Mouse (Mus musculus) midbrain, embryonic 16.5 days (tissue): Measurements from ENCODE around the gene 4932438H23Rik. TPM values are rescaled to one million over a fixed set of nuclear protein-coding genes. Genes with fewer than 3 reads are reported as not detected.

Source experiments
- ATAC-seq: fragments of 200-750 bp; cut with Nextera tagmentation; 2 replicates; pipeline ENCODE4 v1.8.0; 2017; ENCODE audit warnings: moderate TSS enrichment
- H3K27ac ChIP-seq: fragments of 300-500 bp; sonication (generic); 2 replicates; pipeline ENCODE4 v1.5.1; 2014; ENCODE audit warnings: mild to moderate bottlenecking, low read length, mixed read lengths
- H3K27me3 ChIP-seq: fragments of 300-500 bp; sonication (generic); 2 replicates; pipeline ENCODE4 v1.6.1; 2014; ENCODE audit warnings: low read depth, low read length, mixed read lengths; ENCODE audit not compliant: control insufficient read depth, insufficient read depth
- H3K36me3 ChIP-seq: fragments of 300-500 bp; sonication (generic); 2 replicates; pipeline ENCODE4 v1.6.1; 2014; ENCODE audit warnings: mild to moderate bottlenecking, low read length, moderate library complexity, mixed read lengths; ENCODE audit not compliant: control insufficient read depth, insufficient read depth
- H3K4me1 ChIP-seq: fragments of 300-500 bp; sonication (generic); 2 replicates; pipeline ENCODE4 v1.6.1; 2014; ENCODE audit warnings: mild to moderate bottlenecking, low read length, mixed read lengths; ENCODE audit not compliant: control insufficient read depth, insufficient read depth
- H3K4me2 ChIP-seq: fragments of 300-500 bp; sonication (generic); 2 replicates; pipeline ENCODE4 v1.6.1; 2014; ENCODE audit warnings: mild to moderate bottlenecking, low read length, mixed read lengths
- H3K4me3 ChIP-seq: fragments of 300-500 bp; sonication (generic); 2 replicates; pipeline ENCODE4 v1.5.1; 2014; ENCODE audit warnings: low read depth, mild to moderate bottlenecking, low read length, moderate library complexity, mixed read lengths
- H3K9ac ChIP-seq: fragments of 300-500 bp; sonication (generic); 2 replicates; pipeline ENCODE4 v1.6.1; 2014; ENCODE audit warnings: low read depth, low read length, mixed read lengths
- H3K9me3 ChIP-seq: fragments of 300-500 bp; sonication (generic); replicated peaks from 2 replicates; pipeline ENCODE4 v1.6.1; 2014; ENCODE audit warnings: mild to moderate bottlenecking, low read length, mixed read lengths; ENCODE audit not compliant: control insufficient read depth, poor library complexity, severe bottlenecking
- WGBS: fragments of 180-500 bp; shearing (Covaris S2); extraction: QIAGEN DNeasy Blood & Tissue Kit; methylation state at CpG from one replicate; pipeline ENCODE4 v1.1.7; 2014; 5-methylcytosine and 5-hydroxymethylcytosine counted together
- polyA plus RNA-seq: library from polyadenylated mRNA; unstranded; fragments of >200 nt; fragmentation: Nextera tagmentation; extraction: Ambion mirVana; gene quantifications from 2 replicates; pipeline ENCODE4 v1.2.1, GENCODE M21; 2015

Gene 4932438H23Rik
- 0.87 TPM in 2 replicates for polyA plus RNA-seq

- 87% methylated on average over 8 of the region's 8 CpGs for WGBS
- Histone ChIP-seq H3K27me3 (peaks cover 3% of the 10 kb centered on the region), H3K4me3 (no peak within 1 kb of the TSS), H3K27ac (no peak within 1 kb of the TSS), H3K36me3 (no peaks in the 10 kb centered on the region), H3K4me1 (no peaks in the 10 kb centered on the region), H3K9me3 (no peaks in the 10 kb centered on the region), H3K4me2 (no peak within 1 kb of the TSS), H3K9ac (no peak within 1 kb of the TSS)
- ATAC-seq, result no peak
Observed at GRCm38 (mm10) chr16:91095022-91095421, at the start of gene 4932438H23Rik. TSS of gene 4932438H23Rik (minus strand) at chr16:91095122.

- H3K9ac ChIP-seq, result no peak overlapping the region
- H3K4me1 ChIP-seq, result peaks cover 11% of the 10 kb centered on the region
- peak; percentile 56; the same call in 1 of the 2 replicates for ATAC-seq
- no peak overlapping the region for H3K27ac ChIP-seq
- H3K27me3 ChIP-seq, result peaks cover 28% of the 10 kb centered on the region
- no peaks in the 10 kb centered on the region for H3K36me3 ChIP-seq
- peaks cover 2% of the 10 kb centered on the region; the same call in 1 of the 2 replicates for H3K9me3 ChIP-seq
- H3K4me2 ChIP-seq, result no peak overlapping the region; the same call in 1 of the 2 replicates
- 15% methylated on average over 20 of the region's 20 CpGs for WGBS
- H3K4me3 ChIP-seq, result no peak overlapping the region
Observed at GRCm38 (mm10) chr16:91140991-91141630, 46.2 kb upstream of the 4932438H23Rik start.

- no peak overlapping the region for H3K9ac ChIP-seq
- H3K27ac ChIP-seq, result no peak overlapping the region
- 3% methylated on average over 10 of the region's 10 CpGs for WGBS
- peaks cover 31% of the 10 kb centered on the region for H3K27me3 ChIP-seq
- H3K4me1 ChIP-seq, result peaks cover 11% of the 10 kb centered on the region
- H3K36me3 ChIP-seq, result no peaks in the 10 kb centered on the region
- no peak overlapping the region for H3K4me3 ChIP-seq
- H3K4me2 ChIP-seq, result peak overlapping the region; percentile 18
- peak; percentile 86 for ATAC-seq
- H3K9me3 ChIP-seq, result peaks cover 2% of the 10 kb centered on the region; the same call in 1 of the 2 replicates
Observed at GRCm38 (mm10) chr16:91140457-91140856, 45.5 kb upstream of the 4932438H23Rik start.

GRCm38 (mm10) chr16:91140056-91140455 is 45.1 kb upstream of the 4932438H23Rik start:
- Histone ChIP-seq H3K4me2 (peak overlapping the region; percentile 18), H3K4me1 (peaks cover 11% of the 10 kb centered on the region), H3K9me3 (peaks cover 2% of the 10 kb centered on the region; the same call in 1 of the 2 replicates), H3K9ac (no peak overlapping the region), H3K4me3 (no peak overlapping the region), H3K36me3 (no peaks in the 10 kb centered on the region), H3K27ac (no peak overlapping the region), H3K27me3 (peaks cover 31% of the 10 kb centered on the region)
- 2% methylated on average over 13 of the region's 13 CpGs for WGBS
- ATAC-seq, result peak; percentile 51; the same call in 1 of the 2 replicates

GRCm38 (mm10) chr16:91139481-91139880 is 44.6 kb upstream of the 4932438H23Rik start:
- H3K4me2 ChIP-seq, result no peak overlapping the region
- ATAC-seq, result no peak; the same call in 1 of the 2 replicates
- peaks cover 34% of the 10 kb centered on the region for H3K27me3 ChIP-seq
- no peak overlapping the region; the same call in 1 of the 2 replicates for H3K9ac ChIP-seq
- WGBS, result 16% methylated on average over 10 of the region's 10 CpGs
- H3K36me3 ChIP-seq, result no peaks in the 10 kb centered on the region
- H3K4me1 ChIP-seq, result peaks cover 11% of the 10 kb centered on the region
- H3K4me3 ChIP-seq, result no peak overlapping the region
- H3K27ac ChIP-seq, result no peak overlapping the region
- H3K9me3 ChIP-seq, result peaks cover 2% of the 10 kb centered on the region; the same call in 1 of the 2 replicates

- Histone ChIP-seq H3K4me1 (peaks cover 11% of the 10 kb centered on the region), H3K4me3 (no peak overlapping the region), H3K9me3 (no peaks in the 10 kb centered on the region; the same call in 1 of the 2 replicates), H3K36me3 (no peaks in the 10 kb centered on the region), H3K4me2 (no peak overlapping the region), H3K27me3 (peaks cover 34% of the 10 kb centered on the region), H3K9ac (no peak overlapping the region), H3K27ac (no peak overlapping the region)
- no peak for ATAC-seq
- 95% methylated on average over 3 of the region's 3 CpGs for WGBS
Observed at GRCm38 (mm10) chr16:91138736-91139135, 43.8 kb upstream of the 4932438H23Rik start.

GRCm38 (mm10) chr16:91138151-91138550 is 43.2 kb upstream of the 4932438H23Rik start:
- H3K27me3 ChIP-seq, result peaks cover 31% of the 10 kb centered on the region
- no peak overlapping the region for H3K4me3 ChIP-seq
- 94% methylated on average over 7 of the region's 7 CpGs for WGBS

GRCm38 (mm10) chr16:91136607-91137006 is 41.7 kb upstream of the 4932438H23Rik start:
- peaks cover 11% of the 10 kb centered on the region for H3K4me1 ChIP-seq
- H3K27ac ChIP-seq, result no peak overlapping the region
- no peak overlapping the region for H3K4me3 ChIP-seq
- no peaks in the 10 kb centered on the region for H3K36me3 ChIP-seq
- WGBS, result 85% methylated on average over 3 of the region's 3 CpGs
- H3K4me2 ChIP-seq, result no peak overlapping the region
- H3K9ac ChIP-seq, result no peak overlapping the region
- no peak for ATAC-seq
- H3K9me3 ChIP-seq, result no peaks in the 10 kb centered on the region; the same call in 1 of the 2 replicates
- H3K27me3 ChIP-seq, result peaks cover 24% of the 10 kb centered on the region

More at GRCm38 (mm10) chr16:91138151-91138550, 43.2 kb upstream of the 4932438H23Rik start:
- H3K4me2 ChIP-seq, result no peak overlapping the region
- H3K4me1 ChIP-seq, result peaks cover 11% of the 10 kb centered on the region
- H3K36me3 ChIP-seq, result no peaks in the 10 kb centered on the region
- no peaks in the 10 kb centered on the region; the same call in 1 of the 2 replicates for H3K9me3 ChIP-seq
- no peak overlapping the region for H3K27ac ChIP-seq
- ATAC-seq, result no peak
- H3K9ac ChIP-seq, result no peak overlapping the region

- Histone ChIP-seq H3K4me2 (no peak overlapping the region), H3K36me3 (no peaks in the 10 kb centered on the region), H3K27ac (no peak overlapping the region), H3K9ac (no peak overlapping the region), H3K4me3 (no peak overlapping the region), H3K4me1 (no peaks in the 10 kb centered on the region), H3K9me3 (no peaks in the 10 kb centered on the region), H3K27me3 (peaks cover 1% of the 10 kb centered on the region; the same call in 1 of the 2 replicates)
- no peak for ATAC-seq
- WGBS, result 92% methylated on average over 15 of the region's 15 CpGs
Observed at GRCm38 (mm10) chr16:91129916-91130315, 35.0 kb upstream of the 4932438H23Rik start.
